Mouse (Mus musculus): ENCODE results near the gene Fdx1. TPM values are rescaled to one million over a fixed set of nuclear protein-coding genes. Genes with fewer than 3 reads are reported as not detected.

Gene Fdx1
- total RNA-seq, 4 experiments from 2014 or later: 16.4 to 18.8 (median 17.4) TPM

DNA sequence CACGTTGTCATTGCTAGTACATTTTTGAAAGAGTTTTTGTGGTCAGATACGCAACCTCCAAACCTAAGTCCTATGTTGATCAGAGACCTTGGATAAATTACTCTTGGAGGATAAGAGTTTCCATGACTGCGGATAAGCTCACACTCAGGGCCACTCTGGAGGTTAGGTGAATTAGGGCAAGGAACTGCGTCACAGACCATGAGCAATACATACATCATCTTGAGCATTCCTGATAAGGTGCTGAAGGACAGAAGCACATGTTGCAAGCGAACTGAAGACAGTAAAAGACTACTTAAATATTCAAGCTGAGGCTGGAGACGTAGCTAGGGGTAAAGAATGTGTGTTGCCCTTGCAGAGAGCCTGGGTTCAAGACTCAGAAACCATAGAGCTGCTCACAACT is 754 bp upstream of the Fdx1 start:
- no peak for DNase-seq (ENCODE audit: low spot score in 2 of 2)

- DNase-seq (ENCODE audit: low spot score in 2 of 2): no peak
Observed at GRCm38 (mm10) chr9:51961190-51961909, 2.0 kb downstream of the Fdx1 start.

DNA sequence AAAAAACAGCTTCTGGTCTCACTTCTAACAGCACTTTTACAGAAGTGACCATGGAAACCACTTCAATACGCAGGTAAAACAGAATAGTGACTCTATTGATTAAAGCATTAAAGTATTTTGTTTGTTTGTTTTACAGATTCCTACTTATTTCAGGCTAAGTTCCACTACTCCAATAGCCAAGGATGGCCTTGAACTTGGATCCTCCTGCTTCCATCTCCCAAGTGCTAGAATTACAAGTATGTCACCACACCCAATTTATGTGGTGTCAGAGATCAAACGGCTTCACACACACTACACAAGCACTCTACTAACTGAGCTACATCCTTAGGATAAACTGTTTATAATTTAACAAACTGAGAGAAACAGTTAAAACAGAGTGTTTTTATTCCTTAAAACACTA is 3.0 kb downstream of the Fdx1 start:
- no peak for DNase-seq (ENCODE audit: low spot score in 2 of 2)

- peak in 1 of 2 experiments; percentile 19 for DNase-seq (ENCODE audit: low spot score in 2 of 2)
Observed at GRCm38 (mm10) chr9:51958981-51959380, 4.4 kb downstream of the Fdx1 start.

GRCm38 (mm10) chr9:51957025-51957424 is 6.3 kb downstream of the Fdx1 start:
- no peak for DNase-seq (ENCODE audit: low spot score in 2 of 2)

GRCm38 (mm10) chr9:51956484-51956883 is 6.9 kb downstream of the Fdx1 start:
- no peak for DNase-seq (ENCODE audit: low spot score in 2 of 2)

DNA sequence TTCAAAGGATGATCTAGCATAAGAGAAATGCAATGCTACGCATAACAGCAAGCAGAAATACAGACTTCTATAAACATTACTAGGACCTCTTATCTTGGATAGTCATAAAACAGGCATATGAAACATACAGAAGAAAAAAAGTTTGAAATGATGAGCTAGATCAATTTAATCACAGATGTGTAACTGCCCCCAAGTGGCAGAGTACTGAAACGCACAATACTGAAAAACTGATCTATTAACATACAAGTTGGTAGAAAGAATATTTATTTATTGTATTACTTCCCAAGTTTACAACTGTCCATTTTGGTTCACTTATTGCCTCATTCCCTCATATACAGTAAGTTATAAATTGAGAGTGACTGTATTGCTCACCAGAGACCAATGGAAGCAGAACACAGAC is 12.0 kb downstream of the Fdx1 start:
- DNase-seq (ENCODE audit: low spot score in 2 of 2): no peak

DNA sequence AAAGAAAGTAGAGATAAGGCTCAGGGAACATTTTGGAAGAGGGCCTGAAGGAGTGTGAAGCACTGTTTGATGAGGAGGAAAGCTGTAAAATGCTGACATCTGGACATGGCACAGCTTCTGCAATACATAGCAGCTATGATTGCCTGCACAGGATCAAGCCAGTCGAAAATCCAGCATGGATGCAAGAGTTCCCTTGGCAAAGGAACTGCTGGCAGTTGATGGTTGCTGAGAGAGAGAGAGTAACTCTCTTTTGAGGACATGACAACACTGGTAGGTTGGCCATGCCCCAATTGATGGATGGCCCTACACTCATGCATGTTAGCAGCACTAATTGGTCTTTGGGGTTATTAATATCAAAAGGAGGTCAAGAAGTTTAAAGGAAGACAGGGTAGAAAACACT is 12.7 kb downstream of the Fdx1 start:
- DNase-seq (ENCODE audit: low spot score in 2 of 2): no peak

- no peak for DNase-seq (ENCODE audit: low spot score in 2 of 2)
Observed at GRCm38 (mm10) chr9:51950225-51950624, 13.1 kb downstream of the Fdx1 start.

GRCm38 (mm10) chr9:51943934-51944333 is 19.4 kb downstream of the Fdx1 start:
- DNase-seq (ENCODE audit: low spot score in 2 of 2): no peak

GRCm38 (mm10) chr9:51934641-51935040 is 28.7 kb downstream of the Fdx1 start:
- DNase-seq (ENCODE audit: low spot score in 2 of 2): peak in 1 of 2 experiments; percentile 12

- DNase-seq (ENCODE audit: low spot score in 2 of 2): no peak
Observed at GRCm38 (mm10) chr9:51931997-51932396, 31.4 kb downstream of the Fdx1 start.

DNA sequence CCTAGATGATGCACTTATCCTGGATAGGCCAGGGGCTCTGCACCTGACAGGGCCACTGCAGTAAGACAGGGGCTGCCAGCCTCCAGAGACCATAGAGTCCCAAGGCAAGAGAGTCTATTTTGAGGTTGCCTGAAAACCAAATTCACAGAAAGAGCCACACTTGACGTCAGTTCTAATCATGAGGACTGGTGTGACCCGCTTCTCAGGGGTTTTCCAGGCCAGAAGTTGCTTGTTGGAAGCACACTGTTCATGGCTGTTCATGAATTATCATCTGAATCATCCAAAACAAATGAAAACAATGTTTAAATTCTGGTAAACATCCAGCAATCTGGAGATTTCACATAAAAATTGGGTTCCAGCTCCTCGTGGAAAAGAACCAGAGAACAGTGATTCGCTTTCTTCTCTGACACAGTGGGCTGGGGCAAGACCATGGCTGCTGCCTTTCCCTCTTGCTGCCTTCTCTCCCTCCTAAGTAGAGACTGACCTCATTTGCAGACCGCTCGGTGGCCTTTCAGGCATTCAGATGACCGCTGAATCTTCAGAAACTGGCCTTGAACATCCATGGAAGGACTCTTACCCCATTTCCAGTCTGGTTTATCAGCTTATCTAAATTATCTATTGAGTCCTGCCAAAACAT is 32.2 kb downstream of the Fdx1 start:
- no peak for DNase-seq (ENCODE audit: low spot score in 2 of 2)

DNA sequence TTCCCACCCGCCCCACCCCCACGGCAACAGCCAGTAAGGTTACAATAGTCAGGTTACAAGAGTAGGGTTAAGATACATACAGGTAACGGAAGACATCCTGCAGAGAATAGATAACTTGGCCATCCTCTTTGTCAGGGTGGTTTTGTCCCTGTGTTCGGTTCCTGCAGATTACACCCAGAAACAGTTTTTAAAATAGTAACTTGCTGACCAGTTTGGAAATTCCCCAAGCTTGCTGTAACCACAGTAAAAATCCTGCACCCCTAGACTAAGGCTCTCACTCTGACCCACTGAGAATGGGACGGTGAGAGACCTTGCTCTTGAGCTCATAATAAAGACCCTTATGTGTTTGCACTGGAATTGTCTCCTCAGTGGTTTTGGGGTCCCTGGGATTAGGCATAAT is 33.4 kb downstream of the Fdx1 start:
- no peak for DNase-seq (ENCODE audit: low spot score in 2 of 2)

GRCm38 (mm10) chr9:51928659-51929058 is 34.7 kb downstream of the Fdx1 start:
- DNase-seq (ENCODE audit: low spot score in 2 of 2): no peak

- no peak for DNase-seq (ENCODE audit: low spot score in 2 of 2)
Observed at GRCm38 (mm10) chr9:51928116-51928515, 35.2 kb downstream of the Fdx1 start.

DNA sequence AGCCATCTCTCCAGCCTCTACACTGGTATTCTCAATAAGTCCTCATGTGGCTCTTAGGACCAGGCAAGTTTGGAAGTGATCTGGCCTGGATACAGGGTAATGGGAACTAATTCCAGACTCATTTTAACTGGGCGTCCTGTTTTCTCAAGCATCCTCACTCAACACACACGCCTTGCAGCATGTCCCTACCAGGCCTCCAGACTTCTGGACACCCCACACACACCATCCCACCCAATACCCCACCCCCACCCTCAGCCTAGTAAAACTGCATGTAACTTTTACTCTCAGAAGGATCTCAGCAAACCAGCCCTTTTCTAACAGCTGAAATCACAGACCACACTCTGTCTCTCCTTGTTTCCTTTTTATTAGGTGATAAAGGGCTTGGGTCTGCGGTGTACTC is 35.7 kb downstream of the Fdx1 start:
- DNase-seq (ENCODE audit: low spot score in 2 of 2): no peak

GRCm38 (mm10) chr9:51926629-51927028 is 36.7 kb downstream of the Fdx1 start:
- DNase-seq (ENCODE audit: low spot score in 2 of 2): no peak

DNA sequence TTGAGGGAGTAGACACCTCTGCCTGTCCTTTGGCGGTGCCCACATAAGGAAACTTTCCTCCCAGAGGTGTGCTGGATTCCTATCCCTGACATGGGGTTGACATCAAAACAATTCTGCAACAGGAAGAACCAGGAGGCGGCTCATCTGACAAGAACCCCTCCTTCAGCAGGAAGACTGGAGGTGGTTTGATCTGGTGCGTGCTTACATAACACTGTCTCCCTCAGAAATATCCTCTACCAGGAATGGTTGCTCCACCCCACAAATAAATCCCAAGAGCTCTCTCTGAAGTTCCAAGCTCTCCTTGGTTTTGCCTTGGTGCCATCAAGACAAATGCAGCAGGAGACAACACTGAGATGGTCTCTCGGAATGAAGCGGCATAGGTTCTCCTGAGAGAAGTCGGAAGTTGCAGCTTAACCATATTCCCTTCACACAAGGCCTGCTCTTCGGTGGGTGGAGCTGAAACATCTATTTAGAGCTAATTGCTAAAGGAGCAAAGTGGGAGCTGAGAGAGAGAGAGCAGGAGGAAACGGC is 38.7 kb downstream of the Fdx1 start:
- DNase-seq (ENCODE audit: low spot score in 2 of 2): no peak

DNA sequence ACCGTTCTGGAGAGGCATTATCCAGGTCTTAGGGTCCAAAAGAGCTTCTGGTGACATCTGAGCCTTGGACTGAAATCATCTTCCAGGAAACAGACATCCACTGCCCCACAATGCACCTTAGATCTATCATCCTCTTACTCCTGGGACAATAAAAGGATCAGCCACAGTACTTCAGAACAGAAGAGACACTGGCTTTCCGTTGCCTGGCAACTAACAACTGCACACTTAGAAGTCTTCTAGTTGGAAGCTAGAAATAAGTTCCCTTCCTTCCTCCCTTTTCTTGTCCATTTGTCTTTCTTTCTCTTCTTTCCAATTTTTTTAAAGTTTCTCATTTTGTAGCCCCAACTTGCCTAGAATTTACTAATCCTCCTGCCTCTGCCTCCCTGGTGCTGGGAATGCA is 40.6 kb downstream of the Fdx1 start:
- no peak for DNase-seq (ENCODE audit: low spot score in 2 of 2)

DNA sequence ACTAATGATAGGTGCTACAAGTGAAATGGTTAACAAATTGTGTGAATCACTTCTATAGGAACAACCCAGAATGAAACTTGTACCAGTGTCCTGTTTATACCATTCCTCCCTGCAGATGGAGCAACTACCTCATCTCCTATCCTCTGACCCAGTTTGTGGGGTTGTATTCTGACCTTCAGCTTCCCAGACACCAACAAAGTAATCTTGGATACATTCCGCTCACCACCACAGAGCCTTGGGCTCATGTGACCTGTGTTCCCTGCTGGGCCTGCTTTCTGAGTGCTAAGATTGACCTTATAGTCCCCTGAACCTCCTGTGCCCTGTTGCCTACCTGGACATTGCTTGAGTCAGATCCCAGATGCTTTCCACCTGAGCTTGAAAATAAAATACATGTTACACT is 47.8 kb downstream of the Fdx1 start:
- DNase-seq (ENCODE audit: low spot score in 2 of 2): no peak

DNA sequence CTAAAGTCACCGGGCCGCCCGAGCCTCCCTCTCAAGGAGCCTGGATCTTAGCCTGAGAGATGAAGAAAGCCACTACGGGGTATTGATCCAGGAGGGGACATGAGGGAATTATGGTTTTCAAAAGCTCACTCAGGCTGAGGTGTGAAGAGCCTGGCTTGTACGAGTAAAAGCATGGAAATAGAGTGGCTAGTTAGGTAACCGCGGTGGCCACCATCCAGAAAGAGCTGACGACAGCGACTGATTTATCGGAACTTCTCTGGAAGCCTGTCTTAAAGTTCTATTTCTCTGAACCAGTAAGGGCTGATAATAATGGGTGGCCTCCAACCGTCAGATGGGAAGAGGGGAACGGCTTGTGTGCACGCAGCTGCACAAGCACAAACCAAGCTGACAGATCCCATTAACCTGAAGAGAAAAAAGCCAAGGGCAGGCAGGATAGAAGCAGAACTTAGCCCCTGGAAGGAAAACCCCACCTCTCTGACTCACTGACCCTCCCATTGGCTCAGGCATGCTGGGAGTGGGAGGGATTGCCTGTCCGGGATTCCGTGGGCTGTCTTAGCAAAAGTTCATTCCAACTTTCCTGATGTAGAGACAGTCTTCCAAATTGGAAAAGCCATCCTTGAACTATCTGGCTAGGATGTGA is 48.8 kb downstream of the Fdx1 start:
- DNase-seq (ENCODE audit: low spot score in 2 of 2): no peak
